ENCODE assay signal across 8 mouse cellular contexts in the genomic region with DNA sequence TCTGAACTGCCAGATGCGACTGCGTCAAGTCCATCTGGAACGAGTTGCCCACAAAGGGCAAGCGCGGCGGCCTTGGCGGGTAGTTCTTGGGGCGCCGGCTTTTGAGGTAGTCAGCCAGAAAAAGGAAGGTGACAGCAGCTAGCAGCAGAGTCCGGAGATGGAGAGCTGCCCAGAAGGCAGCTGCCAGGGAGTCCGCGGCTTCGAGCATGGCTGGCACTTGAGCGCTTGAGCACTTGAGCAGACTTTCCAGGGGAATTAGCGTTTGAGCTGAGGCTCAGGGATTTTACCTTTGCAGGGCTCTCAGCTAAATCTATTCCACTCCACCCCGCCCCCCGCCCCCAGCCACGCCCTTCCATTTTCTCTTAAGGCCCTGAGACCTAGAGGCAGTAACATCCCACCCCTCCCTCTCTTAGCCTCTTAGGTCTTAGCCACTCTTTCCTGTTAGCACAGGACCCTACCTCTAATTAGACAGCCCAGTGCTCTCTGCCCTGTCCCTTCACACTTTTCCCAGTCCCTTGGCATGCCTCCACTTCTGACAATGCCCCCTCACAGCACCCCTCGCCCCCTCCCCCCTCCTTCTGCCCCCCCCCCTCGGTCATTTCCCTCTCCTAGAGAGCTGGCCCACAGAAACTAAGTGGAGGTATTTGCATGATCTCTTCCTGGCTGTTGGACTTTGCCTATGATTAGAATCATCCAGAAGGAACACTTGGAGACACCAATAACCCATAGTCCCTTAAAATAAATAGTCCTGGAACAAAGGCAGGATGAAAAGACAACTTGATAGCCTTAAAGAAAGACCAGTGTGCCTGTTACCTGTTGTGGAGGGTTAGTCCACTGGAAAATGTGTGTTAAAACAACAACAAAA. TPM values are rescaled to one million over a fixed set of nuclear protein-coding genes. Genes with fewer than 3 reads are reported as not detected.
DNase-seq lines count a peak whose midpoint lies in the region; ATAC-seq and TF ChIP-seq lines count a peak whose summit lies in the region.

TSS of gene Cyp2j13 (minus strand) at position 286 of the 865 bp plus-strand sequence.

- peak within 1 kb of the TSS; percentile 52 for H3K4me2 ChIP-seq in embryonic facial prominence, embryonic 14.5 days (ENCODE audit: low read depth, low read length)
- H3K4me2 ChIP-seq in midbrain, embryonic 15.5 days = peak within 1 kb of the TSS; percentile 55

- H3K4me3 ChIP-seq in E14TG2a.4 (replicated peaks; ENCODE audit: low read length) = peak within 1 kb of the TSS; percentile 68
- peak within 1 kb of the TSS; percentile 23 for H3K4me3 ChIP-seq in embryonic facial prominence, embryonic 14.5 days (ENCODE audit: low read depth, low read length)
- peak within 1 kb of the TSS; percentile 26 for H3K4me3 ChIP-seq in midbrain, embryonic 15.5 days

- no peaks in the 10 kb centered on the region for H3K9me3 ChIP-seq in E14TG2a.4 (ENCODE audit: low read length)
- no peaks in the 10 kb centered on the region for H3K9me3 ChIP-seq in embryonic facial prominence, embryonic 14.5 days (ENCODE audit: control insufficient read depth, low read length)
- H3K9me3 ChIP-seq in midbrain, embryonic 15.5 days = no peaks in the 10 kb centered on the region

- no peak for TF ChIP-seq CTCF in E14TG2a.4 (conservative IDR thresholded peaks at IDR 0.05; ENCODE audit: low read length)

- H3K4me1 ChIP-seq in E14TG2a.4 (replicated peaks; ENCODE audit: low read depth, low read length) = peaks cover 10% of the 10 kb centered on the region; the same call in 1 of the 2 replicates
- peaks cover 9% of the 10 kb centered on the region for H3K4me1 ChIP-seq in embryonic facial prominence, embryonic 14.5 days (ENCODE audit: control insufficient read depth, insufficient read depth, low read length)
- peaks cover 4% of the 10 kb centered on the region for H3K4me1 ChIP-seq in midbrain, embryonic 15.5 days

- H3K36me3 ChIP-seq in E14TG2a.4 (ENCODE audit: insufficient read depth, low read length) = no peaks in the 10 kb centered on the region
- no peaks in the 10 kb centered on the region for H3K36me3 ChIP-seq in embryonic facial prominence, embryonic 14.5 days (ENCODE audit: control insufficient read depth, insufficient read depth, low read length)
- no peaks in the 10 kb centered on the region for H3K36me3 ChIP-seq in midbrain, embryonic 15.5 days (replicated peaks)

- no peak within 1 kb of the TSS for H3K27ac ChIP-seq in embryonic facial prominence, embryonic 14.5 days (replicated peaks; ENCODE audit: low read depth, low read length)
- no peak within 1 kb of the TSS for H3K27ac ChIP-seq in midbrain, embryonic 15.5 days

- peak; percentile 27 for DNase-seq in adrenal gland, postnatal 14 days
- peak; percentile 53 for DNase-seq in embryonic facial prominence, embryonic 14.5 days (ENCODE audit: low spot score)
- DNase-seq in heart, postnatal 36 days = peak; percentile 4 to 5
- DNase-seq in kidney, postnatal 36 days = peak; percentile 11 to 72
- no peak for DNase-seq in natural killer cell, adult 2 months (ENCODE audit: low spot score in 2 of 2)
- no peak for DNase-seq in thymus, postnatal 0 days (ENCODE audit: low spot score)

- 11% methylated on average over 15 of the region's 20 CpGs for WGBS in embryonic facial prominence, embryonic 14.5 days
- 8% methylated on average over 20 of the region's 20 CpGs for WGBS in midbrain, embryonic 15.5 days

- intact Hi-C loops in heart, postnatal 36 days (cut with DNase I) = no loop called here

- H3K27me3 ChIP-seq in E14TG2a.4 (ENCODE audit: insufficient read depth, low read length) = peaks cover 4% of the 10 kb centered on the region; the same call in 1 of the 2 replicates
- H3K27me3 ChIP-seq in embryonic facial prominence, embryonic 14.5 days (replicated peaks; ENCODE audit: control insufficient read depth, insufficient read depth, low read length) = no peaks in the 10 kb centered on the region
- H3K27me3 ChIP-seq in midbrain, embryonic 15.5 days (replicated peaks) = no peaks in the 10 kb centered on the region

- no peak within 1 kb of the TSS for H3K9ac ChIP-seq in embryonic facial prominence, embryonic 14.5 days (ENCODE audit: low read depth, low read length)
- no peak within 1 kb of the TSS for H3K9ac ChIP-seq in midbrain, embryonic 15.5 days

- ATAC-seq in embryonic facial prominence, embryonic 14.5 days (ENCODE audit: low read depth) = peak; percentile 78
- ATAC-seq in midbrain, embryonic 15.5 days (replicated peaks) = peak; percentile 92

RNA-seq across cellular contexts. Expression of gene Cyp2j13, which starts in this region (rescaled TPM):
- total RNA-seq in adrenal gland, postnatal 14 days (2021) = not detected in 2 replicates
- 0.09 TPM in 1 of 2 replicates, not detected in the other for polyA plus RNA-seq in embryonic facial prominence, embryonic 14.5 days (2014; fragmentation: Nextera tagmentation; extraction: Ambion mirVana)
- total RNA-seq in heart, postnatal 36 days (2021) = not detected
- polyA plus RNA-seq in midbrain, embryonic 15.5 days (2015; fragmentation: Nextera tagmentation; extraction: Ambion mirVana) = not detected in 2 replicates
- polyA plus RNA-seq in thymus, postnatal 0 days (2015; fragmentation: Nextera tagmentation; extraction: Ambion mirVana) = 0.05 TPM in 1 of 2 replicates, not detected in the other

Comparison
In these comparisons a context has a peak if more than half of its experiments do, and no peak if none do; other contexts are left out.
1. Peak in DNase-seq in adrenal gland, postnatal 14 days; RNA of the gene not detected or under 1 TPM.
2. Peak in DNase-seq, ATAC-seq, H3K4me3 ChIP-seq and H3K4me2 ChIP-seq in embryonic facial prominence, embryonic 14.5 days; RNA of the gene not detected or under 1 TPM.
3. Peak in DNase-seq in heart, postnatal 36 days; RNA of the gene not detected or under 1 TPM.
4. Peak in ATAC-seq, H3K4me3 ChIP-seq and H3K4me2 ChIP-seq in midbrain, embryonic 15.5 days; RNA of the gene not detected or under 1 TPM.
5. DNase-seq: peak in kidney, postnatal 36 days (2 of 2); none in natural killer cell, adult 2 months (0 of 2) and thymus, postnatal 0 days (single experiment).
6. Peak in every context shown above with its lines, with median percentiles within 50 percentile points of each other: H3K4me3 ChIP-seq.